Mouse (Mus musculus) ovary, postnatal 36 days (tissue): Measurements from ENCODE around the gene Gm15446.
"Not testable (repeated sequence)": the region's sequence is repeated elsewhere in the genome, so short reads cannot be mapped to it uniquely, and the experiment has no call there.

Source experiments
- DNase-seq: peaks from one replicate; pipeline ENCODE4 v3.0.0; 2022; ENCODE audit warnings: low spot score, mixed read lengths

The Gm15446 gene

GRCm38 (mm10) chr5:109923261-109924071 is at the start of gene Gm15446:
TSS of gene Gm15446 (plus strand) at chr5:109923400.
- peak; percentile 86 for DNase-seq

GRCm38 (mm10) chr5:109924129-109924528 is 929 bp downstream of the Gm15446 start:
- DNase-seq: not testable (repeated sequence)

- no peak for DNase-seq
Observed at GRCm38 (mm10) chr5:109924936-109925335, 1.7 kb downstream of the Gm15446 start.

- DNase-seq: no peak
Observed at GRCm38 (mm10) chr5:109950281-109950680, 27.1 kb downstream of the Gm15446 start.

GRCm38 (mm10) chr5:109980743-109981142 is 57.5 kb downstream of the Gm15446 start:
- DNase-seq: not testable (repeated sequence)
